Mouse (Mus musculus): ENCODE measurements around the gene Rac1.
A peak's percentile ranks its signal among the peaks of the same experiment; 100 is the strongest.

Rac1 gene

DNA sequence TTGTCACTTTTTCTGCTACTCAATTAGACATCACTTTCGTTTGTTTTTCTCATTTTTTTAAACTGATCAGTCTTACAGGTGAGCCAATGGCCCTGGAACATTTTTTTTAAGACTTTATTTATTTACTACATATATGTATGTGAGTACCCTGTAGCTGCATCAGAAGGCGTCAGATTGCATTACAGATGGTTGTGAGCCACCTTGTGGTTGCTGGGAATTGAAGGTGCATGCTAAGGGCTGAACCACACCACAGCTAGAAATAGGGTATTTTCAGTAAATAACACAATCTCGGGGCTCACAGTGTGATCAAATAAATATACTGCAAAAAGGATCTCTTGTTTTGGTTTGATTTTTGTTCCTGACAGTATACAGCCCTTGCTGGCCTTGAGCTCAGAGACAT is 30.4 kb downstream of the Rac1 start:
- DNase-seq (ENCODE audit: extremely low spot score, low read depth, low spot score) = no peak

DNA sequence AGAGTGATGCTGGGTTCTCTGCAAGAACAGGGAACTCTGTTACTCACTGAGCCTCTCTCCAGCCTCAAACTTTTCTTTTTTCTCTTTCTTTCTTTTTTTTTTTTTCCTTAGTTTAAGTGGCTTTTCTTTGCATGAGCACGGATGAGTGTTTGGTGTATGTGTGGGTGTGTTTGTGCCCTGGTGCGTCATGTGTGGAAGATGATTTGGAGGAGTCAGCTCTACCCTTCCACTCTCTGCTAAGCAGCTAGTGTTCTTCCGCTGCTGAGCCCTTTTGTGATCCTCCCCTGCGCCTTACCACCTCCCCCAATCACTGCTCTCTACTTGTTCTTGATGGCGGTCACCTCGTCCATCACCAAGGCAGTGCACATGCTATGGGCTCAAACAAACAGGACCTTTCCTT is 32.1 kb downstream of the Rac1 start:
- DNase-seq (ENCODE audit: extremely low spot score, low read depth, low spot score) = no peak

DNA sequence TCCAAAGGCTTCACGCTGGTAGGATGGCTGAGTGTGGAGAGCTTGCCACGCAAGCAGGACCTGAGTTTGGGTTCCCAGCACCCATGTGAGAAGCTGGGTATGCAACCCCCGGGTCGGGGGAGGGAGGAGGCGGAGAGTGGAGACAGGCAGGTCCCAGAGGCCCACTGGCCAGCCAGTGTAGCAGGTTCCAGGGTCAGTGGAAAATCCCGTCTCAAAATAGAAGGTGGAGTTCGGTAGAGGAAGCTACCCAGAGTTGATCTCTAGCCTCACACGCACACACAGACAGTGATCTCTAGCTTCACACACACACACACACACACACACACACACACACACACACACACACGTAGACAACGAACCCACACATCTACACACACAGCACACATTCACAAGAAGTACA is 34.7 kb downstream of the Rac1 start:
- DNase-seq (ENCODE audit: extremely low spot score, low read depth, low spot score) = no peak

DNA sequence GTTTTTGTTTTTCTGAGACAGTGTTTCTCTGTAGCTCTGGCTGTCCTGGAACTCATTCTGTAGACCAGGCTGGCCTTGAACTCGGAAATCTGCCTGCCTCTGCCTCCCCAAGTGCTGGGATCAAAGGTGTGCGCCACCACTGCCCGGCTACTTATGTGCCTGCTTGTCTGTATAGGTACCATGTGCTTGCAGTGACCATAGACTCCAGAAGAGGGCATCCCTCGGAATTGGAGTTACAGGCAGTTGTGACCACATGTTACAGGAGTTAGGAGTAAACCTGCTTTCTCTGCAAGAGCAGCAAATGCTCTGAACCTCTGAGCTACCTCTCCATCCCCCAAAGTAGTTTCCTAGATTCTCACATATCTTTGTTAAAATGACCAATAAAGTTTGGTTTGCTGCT is 36.1 kb downstream of the Rac1 start:
- DNase-seq (ENCODE audit: extremely low spot score, low read depth, low spot score) = no peak

DNA sequence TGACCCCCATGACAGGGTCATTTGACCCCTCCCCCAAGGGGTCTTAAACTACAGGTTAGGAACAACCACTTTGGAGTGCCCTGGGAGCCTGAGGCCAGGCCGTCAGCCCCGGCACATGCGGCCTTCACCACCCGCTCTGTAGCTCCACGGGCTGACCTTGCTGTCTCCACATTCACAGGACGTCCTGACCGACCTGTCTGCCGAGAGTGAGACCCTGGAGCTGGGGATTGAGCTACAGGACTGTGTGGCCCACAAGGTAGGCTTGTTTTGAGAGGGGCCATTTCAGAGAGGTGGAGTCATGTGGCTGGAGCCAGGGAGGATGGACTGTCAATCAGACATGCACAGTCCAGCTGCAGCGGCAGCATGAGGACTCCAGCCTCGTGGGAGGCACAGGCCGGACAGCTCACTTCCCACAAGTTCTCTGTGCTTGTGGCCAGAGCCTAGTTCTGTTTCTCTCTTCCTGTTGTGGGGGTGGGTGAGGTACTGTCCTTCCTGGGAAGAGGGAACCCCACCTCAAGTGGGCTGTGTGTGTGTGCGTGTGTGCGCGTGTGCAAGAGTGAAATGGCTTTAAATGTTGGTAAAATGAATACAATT is 38.0 kb downstream of the Rac1 start:
- no peak for DNase-seq (ENCODE audit: extremely low spot score, low read depth, low spot score)

DNA sequence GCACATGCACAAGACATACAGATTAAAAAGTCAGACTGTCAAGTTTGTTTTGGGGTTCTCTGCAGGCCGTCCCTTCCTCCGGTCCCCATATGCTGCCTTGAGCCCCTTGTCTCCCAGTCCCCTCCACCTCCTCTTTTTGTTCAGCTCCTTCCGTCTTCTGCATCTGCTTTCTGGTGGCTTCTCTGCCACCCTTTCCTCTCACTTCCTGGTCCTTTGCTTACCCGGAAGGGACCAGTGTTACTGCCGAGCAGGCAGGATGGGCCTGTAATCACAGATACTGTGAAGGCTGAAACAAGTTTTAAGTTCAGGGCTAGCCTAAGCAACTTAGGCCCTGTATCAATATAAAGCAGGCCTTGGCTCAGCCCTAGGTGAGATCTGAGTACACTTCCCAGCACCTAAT is 39.8 kb downstream of the Rac1 start:
- no peak for DNase-seq (ENCODE audit: extremely low spot score, low read depth, low spot score)

DNA sequence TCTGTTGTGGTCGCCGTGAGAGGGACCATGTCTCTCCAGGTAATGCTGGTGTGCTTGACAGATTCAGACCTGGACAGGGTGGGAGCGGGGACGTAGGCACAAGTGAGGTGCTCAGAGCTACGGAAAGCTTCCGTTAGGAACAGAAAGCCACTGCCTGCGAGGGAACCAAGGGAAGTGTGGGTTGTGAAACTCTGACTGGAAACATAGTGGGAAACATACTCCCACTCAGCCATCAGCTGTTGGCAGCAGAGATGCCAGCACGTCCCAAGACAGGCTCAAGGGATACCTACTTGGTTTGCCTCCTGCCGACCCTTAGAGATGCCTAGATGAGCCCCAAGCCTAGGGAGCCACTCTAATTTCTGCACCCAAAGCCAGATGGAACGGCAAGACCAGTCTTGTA is 40.6 kb downstream of the Rac1 start:
- DNase-seq (ENCODE audit: extremely low spot score, low read depth, low spot score) = no peak

DNA sequence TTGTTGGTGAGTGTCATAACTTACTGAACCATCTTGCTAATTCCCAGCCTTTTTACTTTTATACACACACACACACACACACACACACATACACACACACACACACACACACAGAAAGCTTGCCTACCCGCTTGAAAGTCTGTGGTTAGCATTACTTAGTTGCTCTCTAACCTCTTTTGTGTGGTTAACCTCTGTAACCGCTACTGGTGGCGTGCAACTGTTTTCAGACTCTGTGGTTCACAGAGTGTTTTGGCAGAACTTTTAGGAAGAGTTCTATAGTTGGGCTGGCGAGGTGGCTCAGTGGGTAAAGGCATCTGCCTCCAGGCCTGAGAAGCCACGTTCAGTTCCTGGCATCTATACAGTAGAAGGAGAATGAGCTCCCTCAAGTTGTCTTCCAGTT is 42.9 kb downstream of the Rac1 start:
- DNase-seq (ENCODE audit: extremely low spot score, low read depth, low spot score) = no peak

DNA sequence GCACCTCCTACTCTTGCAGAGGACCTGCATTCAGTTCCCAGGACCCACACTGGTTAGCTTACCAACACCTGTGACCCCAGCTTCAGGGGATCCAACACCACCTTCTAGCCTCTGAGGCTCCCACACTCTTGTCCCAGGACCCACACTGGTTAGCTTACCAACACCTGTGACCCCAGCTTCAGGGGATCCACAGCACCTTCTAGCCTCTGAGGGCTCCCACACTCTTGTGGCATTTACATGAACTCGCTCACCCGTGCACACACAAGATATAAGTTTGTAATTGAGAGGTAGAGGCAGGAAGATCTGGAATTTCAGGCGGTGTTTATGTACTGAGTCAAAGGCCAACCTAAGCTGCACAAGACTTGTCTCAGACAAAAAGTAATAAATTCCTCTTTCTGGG is 49.9 kb downstream of the Rac1 start:
- no peak for DNase-seq (ENCODE audit: extremely low spot score, low read depth, low spot score)

DNA sequence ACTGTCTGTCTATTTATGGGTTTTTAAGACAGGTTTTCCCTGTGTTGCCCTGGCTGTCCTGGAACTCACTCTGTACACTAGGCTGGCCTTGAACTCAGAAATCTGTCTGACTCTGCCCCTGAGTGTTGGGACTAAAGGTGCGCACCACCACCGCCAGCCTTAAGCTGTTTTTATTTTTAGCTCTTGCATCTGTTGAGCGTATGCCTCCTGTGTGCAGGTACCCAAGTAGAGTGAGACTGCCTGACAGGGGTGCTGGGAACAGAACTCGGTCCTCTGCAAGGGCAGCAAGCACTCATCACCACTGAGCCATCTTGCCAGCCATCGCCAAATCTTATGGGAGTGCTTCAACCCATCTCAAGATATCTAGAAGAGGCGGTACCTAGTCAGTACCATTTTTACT is 51.8 kb downstream of the Rac1 start:
- no peak for DNase-seq (ENCODE audit: extremely low spot score, low read depth, low spot score)

DNA sequence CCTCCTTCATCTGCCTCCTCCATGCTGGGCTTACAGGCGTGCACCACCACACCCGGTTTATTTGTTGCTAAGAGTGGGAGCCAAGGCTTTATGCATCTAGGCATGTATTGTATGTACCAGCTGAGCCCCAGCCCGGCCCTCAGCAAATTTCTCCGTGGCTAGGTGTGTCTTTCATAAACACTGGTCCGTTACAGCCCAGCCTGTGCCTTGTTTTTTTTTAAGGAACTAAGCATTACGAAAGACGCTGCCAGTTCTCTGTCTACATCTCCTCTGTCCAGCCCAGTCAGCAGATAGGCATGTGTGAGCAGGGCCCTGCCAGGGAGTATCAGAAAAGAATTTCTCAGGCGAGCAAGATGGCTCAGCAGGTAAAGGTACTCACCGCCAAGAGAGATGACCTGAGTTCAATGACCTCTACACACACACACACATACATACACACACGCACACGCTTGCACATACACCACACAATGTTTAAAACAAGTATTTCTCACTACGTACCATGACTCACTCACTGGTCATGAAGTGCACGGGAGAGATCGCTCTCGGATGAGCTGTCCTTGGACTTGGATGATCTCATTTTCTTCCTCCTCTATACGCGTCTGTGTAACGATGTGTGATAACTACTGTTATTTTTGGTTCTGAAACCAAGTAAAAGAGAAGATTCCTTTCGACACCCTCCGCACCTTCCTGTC is 52.5 kb downstream of the Rac1 start:
- no peak for DNase-seq (ENCODE audit: extremely low spot score, low read depth, low spot score)

DNA sequence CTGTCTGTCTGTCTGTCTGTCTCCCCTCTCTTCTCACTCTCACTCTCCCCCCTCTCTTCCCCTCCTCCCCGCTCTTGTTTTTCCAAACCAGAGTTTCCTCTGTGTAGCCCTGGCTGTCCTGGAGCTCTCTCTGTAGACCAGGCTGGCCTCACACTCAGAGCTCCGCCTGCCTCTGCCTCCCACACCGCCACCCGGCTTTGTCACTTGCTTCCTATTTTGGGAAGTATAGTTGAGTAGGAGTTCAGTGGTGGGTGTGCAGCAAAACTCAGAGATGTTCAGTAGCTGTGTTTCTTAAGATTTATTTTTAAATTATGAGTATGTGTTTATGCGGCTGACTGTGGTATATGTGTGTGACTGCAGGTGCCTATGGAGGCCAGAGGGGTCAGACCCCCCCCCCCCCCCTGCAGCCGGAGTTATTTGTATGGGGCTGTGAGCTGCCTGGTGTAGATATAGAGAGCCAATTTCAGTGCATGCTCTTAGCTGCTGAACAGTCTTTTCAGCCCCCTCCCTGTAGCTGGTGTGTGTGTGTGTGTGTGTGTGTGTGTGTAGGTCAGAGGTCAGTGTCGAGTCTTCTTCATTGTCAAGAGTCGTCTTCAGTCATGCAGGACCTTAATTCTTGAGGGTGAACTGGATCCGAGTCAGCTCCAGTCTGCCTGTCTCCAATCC is 55.8 kb downstream of the Rac1 start:
- DNase-seq (ENCODE audit: extremely low spot score, low read depth, low spot score) = no peak

DNA sequence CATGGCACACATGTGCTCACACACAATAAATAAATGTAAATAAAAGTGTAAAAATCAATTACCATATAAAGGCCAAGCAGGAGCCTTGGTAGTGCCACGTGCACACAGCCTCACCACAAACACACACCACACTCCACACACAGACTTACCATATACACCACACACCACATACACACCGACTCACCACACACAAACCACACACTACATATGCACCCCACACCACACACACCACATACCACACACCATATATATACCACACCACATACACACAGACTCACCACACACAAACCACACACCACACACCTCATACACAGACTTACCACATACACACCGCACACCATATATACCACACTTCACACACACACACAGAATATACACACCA is 56.7 kb downstream of the Rac1 start:
- DNase-seq (ENCODE audit: extremely low spot score, low read depth, low spot score) = no peak

DNA sequence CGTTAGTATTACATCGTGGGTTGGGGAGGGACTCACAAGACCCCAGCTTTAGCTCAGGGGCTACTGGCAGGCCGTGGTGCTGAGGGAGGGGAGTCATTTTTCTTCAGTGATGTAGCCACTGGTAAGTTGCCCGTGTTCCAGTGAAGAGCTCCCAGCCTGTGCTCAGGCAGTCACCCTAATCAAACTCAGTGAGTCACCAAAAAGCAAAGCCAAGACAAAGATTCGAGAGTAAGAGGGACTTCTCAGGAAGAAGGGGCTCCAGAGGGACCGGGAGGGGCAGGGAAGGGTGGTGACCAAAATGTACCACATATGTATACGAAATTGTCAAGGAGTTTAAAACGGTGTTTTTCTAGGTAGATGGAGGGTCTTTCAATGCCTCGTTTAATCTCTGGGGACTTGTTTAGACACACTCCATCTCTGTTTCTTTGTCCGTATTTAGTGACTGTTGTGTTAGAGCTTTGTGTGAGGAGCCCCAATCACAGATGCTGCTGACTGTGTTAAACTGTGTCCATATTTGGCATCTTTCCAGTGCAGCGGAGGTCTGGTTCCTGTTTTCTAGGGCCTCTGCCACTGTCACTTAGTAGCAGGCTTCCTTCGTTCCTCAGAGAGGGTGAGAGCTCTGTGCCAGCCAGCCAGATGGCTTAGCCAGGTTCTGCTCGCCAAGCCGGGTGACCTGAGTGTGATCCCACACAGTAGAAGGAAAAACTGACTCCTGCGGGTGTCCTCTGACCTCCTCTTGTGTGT is 57.2 kb downstream of the Rac1 start:
- DNase-seq (ENCODE audit: extremely low spot score, low read depth, low spot score) = no peak

DNA sequence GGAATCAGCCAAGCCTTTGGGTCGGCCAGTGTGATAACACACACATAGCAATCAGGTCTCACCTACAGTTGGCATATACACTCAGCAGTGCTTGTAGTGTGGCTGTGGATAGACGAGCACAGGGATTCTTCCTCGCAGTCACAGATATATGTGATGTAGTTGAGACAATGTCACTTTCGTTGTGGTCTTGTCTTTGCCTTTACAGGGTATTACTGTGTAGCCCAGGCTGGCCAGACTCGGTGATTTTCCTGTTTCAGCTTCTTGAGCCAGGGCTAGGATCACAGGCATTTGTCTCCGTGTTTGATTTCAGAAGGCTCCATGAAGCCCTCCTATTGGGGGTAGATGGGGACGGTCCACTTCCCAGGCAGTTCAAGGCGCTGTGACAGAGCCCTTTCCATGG is 58.2 kb downstream of the Rac1 start:
- DNase-seq (ENCODE audit: extremely low spot score, low read depth, low spot score) = no peak

DNA sequence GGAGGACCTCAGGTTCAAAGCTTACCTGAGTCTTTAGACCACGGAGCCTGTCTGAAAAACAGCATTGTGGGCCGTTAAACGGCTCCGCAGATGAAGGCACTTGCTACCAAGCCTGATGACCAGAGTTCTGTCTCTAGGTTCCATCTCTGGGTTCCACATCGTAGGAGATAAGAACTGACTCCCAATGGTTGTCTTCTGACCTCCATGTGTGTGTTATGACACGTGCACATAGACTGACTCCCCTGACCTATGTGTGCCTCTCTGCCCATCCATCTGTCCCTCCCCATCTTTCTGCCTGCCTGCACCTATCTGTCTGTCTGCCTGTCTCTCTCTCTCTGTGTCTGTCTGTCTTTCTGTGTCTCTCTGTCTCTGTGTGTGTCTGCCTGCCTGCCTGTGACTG is 59.9 kb downstream of the Rac1 start:
- DNase-seq (ENCODE audit: extremely low spot score, low read depth, low spot score) = no peak

DNA sequence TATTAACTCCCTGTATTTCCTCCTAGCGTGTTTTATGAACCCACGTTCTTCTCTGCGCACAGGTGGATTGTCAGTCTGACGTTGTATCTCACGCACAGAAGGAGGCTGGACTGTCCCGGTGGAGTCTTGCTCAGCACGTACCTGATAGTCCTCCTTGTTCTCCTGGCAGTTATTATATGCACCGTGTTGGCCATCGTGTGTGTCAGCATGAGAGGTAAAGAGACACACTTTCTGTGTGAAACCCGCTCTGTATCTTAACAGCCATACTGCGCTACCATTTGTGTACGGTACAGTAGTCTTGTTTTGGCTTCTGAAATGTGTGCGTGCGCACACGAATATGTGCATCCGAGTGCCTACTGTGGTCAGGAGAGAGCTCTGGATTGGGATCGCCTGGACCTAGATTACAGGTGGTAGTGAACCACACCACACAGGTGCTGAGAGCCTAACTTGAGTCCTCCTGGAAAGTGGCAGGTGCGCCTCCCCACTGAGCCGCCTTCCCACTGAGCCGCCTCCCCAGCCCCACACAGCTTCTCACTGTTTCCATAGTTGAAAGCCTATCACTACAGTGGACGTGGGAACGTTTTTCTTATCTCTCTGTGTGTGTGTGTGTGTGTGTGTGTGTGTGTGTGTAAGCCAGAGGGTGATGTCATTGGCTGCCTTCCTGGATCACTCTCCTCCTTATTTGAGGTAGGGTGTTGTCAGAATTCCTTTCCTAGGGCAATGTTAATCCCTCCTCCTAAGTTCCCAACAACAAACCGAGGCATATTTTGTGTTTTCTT is 60.8 kb downstream of the Rac1 start:
- DNase-seq (ENCODE audit: extremely low spot score, low read depth, low spot score) = no peak

DNA sequence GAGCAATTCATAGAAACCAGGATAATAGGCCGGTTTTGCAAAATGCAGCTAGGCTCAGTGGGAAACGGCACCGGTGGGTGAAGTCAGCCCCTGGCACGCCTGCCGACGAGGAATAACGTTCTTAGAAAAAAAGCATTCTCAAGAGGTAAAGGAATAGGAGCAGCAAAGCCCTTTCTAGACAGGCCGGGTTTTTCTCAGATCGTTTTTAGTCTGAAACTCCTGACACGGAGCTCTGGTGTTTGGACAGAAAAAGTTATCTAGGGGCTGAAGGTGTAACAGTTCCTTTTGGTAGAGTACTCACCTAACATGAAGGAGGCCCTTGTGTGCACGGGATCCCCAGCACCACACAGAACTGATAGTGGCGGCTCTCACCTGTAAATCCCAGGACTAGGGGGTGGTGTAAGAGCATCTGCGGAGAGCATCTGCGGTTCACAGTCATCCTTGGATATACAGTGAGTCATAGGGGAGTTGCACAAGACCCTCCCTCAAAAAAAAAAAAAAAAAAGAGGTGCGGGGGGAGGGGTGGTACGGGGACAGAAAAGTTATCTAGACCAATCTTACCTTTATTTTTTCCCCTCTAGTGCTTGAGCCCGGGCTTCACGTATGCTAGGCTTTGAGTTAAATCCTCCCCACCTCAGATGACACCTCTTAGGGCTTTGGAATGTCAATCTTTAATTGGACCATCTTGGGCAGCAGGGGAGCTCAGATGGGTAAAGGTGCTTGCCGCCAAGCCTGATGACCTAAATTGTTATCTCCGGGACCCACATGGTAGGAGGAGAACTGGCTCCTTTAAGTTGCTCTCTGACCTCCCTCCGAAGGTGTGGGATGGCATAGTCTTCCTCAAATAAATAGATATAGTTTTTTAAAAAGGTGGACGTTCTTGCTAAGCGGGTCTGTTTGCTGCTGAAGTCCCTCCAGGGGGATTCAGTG is 62.4 kb downstream of the Rac1 start:
- DNase-seq (ENCODE audit: extremely low spot score, low read depth, low spot score) = no peak

DNA sequence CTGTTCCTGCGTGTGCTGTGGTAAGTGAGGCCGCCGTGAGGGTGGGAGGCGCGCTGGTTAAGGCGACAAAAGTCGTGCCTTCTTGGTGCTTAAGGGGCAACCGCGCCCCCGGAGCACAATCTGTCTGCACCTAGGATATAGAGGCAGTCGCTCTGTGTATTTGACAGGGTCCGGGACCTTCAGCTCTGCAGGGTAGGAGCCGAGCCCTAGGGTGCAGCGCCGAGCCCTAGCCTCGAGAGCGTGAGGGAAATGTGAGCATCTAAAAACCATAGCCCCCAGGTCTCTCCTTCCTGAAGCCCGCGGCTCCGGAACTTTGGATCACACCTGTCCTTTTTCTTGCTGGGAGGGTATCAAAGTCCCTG is 63.1 kb downstream of the Rac1 start:
- no peak for DNase-seq (ENCODE audit: extremely low spot score, low read depth, low spot score)

DNA sequence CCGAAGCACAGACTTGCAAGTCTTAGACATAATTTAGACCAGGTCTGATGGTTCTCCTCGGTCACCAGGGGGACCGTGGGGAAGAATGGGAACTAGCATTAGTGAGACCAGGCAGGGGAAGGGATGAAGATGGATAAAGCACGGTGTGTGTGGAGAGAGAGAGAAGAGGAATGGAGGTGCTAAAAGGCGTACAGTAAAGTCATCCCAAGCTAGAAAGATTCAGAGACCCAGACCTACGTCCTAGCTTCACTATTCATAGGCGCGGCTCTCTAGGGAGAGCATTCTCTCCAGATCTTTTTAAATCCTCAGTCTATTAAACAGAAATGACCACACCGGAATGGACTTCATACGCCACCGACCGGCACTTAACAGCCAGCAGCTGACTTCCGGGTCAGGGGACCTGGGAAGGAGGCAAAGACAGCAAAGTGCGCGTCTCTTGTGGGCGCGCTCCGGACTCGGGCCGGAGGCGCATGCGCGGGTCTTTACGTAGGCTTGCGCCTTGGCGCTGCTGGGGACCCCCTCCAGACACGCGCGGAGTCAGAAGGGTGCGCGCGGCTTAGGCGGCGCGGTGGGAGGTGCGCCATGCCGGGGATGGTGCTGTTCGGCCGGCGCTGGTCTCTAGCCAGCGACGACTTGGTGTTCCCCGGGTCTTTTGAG is 63.6 kb downstream of the Rac1 start, which contains the start of gene Daglb:
Gene Daglb (plus strand): TSS at position 485 of the 657 bp plus-strand sequence.
- DNase-seq (ENCODE audit: extremely low spot score, low read depth, low spot score) = peak; percentile 57

Measured in hindlimb bud, embryonic 11.5 days (tissue).